Mouse (Mus musculus) heart, embryonic 13.5 days (tissue): ENCODE data around the gene Sptbn1. TPM values are rescaled to one million over a fixed set of nuclear protein-coding genes. Genes with fewer than 3 reads are reported as not detected.

ENCODE experiments used
- ATAC-seq: fragments of 200-750 bp; cut with Nextera tagmentation; 2 replicates; pipeline ENCODE4 v1.8.0; 2017; ENCODE audit warnings: moderate TSS enrichment; ENCODE audit not compliant: insufficient number of reproducible peaks, low FRiP score, low TSS enrichment; ENCODE audit errors: extremely low read depth
- H3K27ac ChIP-seq: fragments of 300-500 bp; sonication (generic); replicated peaks from 2 replicates; pipeline ENCODE4 v1.5.1; 2015; ENCODE audit warnings: moderate library complexity, mild to moderate bottlenecking, inconsistent platforms
- H3K27me3 ChIP-seq: fragments of 300-500 bp; sonication (generic); replicated peaks from 2 replicates; pipeline ENCODE4 v1.6.1; 2015; ENCODE audit warnings: mild to moderate bottlenecking, inconsistent platforms
- H3K36me3 ChIP-seq: fragments of 300-500 bp; sonication (generic); 2 replicates; pipeline ENCODE4 v1.6.1; 2015; ENCODE audit warnings: mild to moderate bottlenecking, inconsistent platforms
- H3K4me1 ChIP-seq: fragments of 300-500 bp; sonication (generic); 2 replicates; pipeline ENCODE4 v1.6.1; 2015; ENCODE audit warnings: inconsistent platforms
- H3K4me2 ChIP-seq: fragments of 300-500 bp; sonication (generic); 2 replicates; pipeline ENCODE4 v1.6.1; 2015; ENCODE audit warnings: inconsistent platforms, mild to moderate bottlenecking, moderate library complexity
- H3K4me3 ChIP-seq: fragments of 300-500 bp; sonication (generic); 2 replicates; pipeline ENCODE4 v1.5.1; 2015; ENCODE audit warnings: moderate library complexity, mild to moderate bottlenecking, inconsistent platforms
- H3K9ac ChIP-seq: fragments of 300-500 bp; sonication (generic); 2 replicates; pipeline ENCODE4 v1.6.1; 2015; ENCODE audit warnings: inconsistent platforms, mild to moderate bottlenecking, moderate library complexity
- H3K9me3 ChIP-seq: fragments of 300-500 bp; sonication (generic); 2 replicates; pipeline ENCODE4 v1.6.1; 2016; ENCODE audit warnings: inconsistent platforms
- WGBS: fragments of 180-500 bp; shearing (Covaris S2); methylation state at CpG from one replicate; pipeline ENCODE4 v1.1.7; 2015; ENCODE audit warnings: mixed read lengths; 5-methylcytosine and 5-hydroxymethylcytosine counted together
- polyA plus RNA-seq: library from polyadenylated mRNA; unstranded; fragments of >200 nt; fragmentation: Nextera tagmentation; extraction: Ambion mirVana; gene quantifications from 2 replicates; pipeline ENCODE4 v1.2.1, GENCODE M21; 2015

Gene Sptbn1
- polyA plus RNA-seq, 1 experiment from 2014 or later: 145 TPM

DNA sequence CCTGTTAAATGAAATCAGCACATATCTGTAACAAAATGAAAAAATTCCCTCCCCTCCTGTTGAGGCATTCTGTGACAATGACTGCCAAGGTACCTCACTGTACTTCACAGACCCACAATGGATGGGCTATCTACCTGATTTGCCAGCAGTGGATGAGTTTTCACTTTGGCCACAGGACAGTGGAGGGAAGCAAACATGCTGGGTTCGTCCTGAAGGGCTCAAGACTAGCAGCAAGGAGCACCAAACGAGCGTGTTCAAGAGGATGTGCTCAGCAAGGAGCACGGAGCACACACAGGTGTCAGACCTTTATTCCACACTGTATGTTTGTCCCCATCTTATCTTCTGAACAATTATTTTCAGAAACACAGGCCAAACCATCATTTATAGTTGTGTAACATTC is 34.0 kb downstream of the Sptbn1 start:
- Histone ChIP-seq H3K4me2 (no peak overlapping the region), H3K36me3 (peaks cover 35% of the 10 kb centered on the region), H3K9me3 (no peaks in the 10 kb centered on the region), H3K4me3 (no peak overlapping the region), H3K4me1 (peaks cover 87% of the 10 kb centered on the region), H3K9ac (no peak overlapping the region), H3K27ac (0 out of 2 replicates have a peak overlapping the region, but pooled peaks have one; percentile 8), H3K27me3 (no peaks in the 10 kb centered on the region)
- no peak for ATAC-seq
- 84% methylated on average over 4 of the region's 4 CpGs for WGBS

DNA sequence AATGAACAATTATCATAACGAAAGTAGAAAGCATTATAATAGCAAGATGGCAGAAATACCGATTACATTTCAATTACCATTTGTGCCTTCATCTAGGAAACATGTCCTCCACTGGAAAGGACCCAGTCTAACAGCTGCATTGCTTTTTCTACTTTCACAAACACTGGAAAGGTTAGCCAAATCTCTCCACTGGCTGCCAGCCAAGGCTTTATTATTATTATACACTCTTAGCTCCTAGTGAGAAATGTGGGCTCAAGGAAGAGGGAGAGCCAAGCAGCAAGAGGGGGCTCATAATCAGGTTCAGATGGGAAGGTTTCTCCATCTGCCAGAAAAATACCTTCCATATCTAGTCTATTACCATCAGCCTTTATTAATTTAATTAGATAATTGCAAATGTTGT is 35.9 kb downstream of the Sptbn1 start:
- no peak for ATAC-seq
- Histone ChIP-seq H3K4me2 (no peak overlapping the region), H3K4me3 (no peak overlapping the region), H3K9me3 (no peaks in the 10 kb centered on the region), H3K4me1 (peaks cover 79% of the 10 kb centered on the region), H3K27me3 (no peaks in the 10 kb centered on the region), H3K27ac (peak overlapping the region; percentile 58), H3K9ac (no peak overlapping the region), H3K36me3 (peaks cover 26% of the 10 kb centered on the region)
- WGBS: 82% methylated on average over 2 of the region's 2 CpGs

GRCm38 (mm10) chr11:30231336-30231735 is 36.6 kb downstream of the Sptbn1 start:
- no peak overlapping the region for H3K4me3 ChIP-seq
- H3K27me3 ChIP-seq: no peaks in the 10 kb centered on the region
- H3K9ac ChIP-seq: peak overlapping the region; percentile 33; the same call in 1 of the 2 replicates
- H3K4me2 ChIP-seq: peak overlapping the region; percentile 24
- ATAC-seq: no peak
- peak overlapping the region; percentile 88 for H3K27ac ChIP-seq
- H3K36me3 ChIP-seq: peaks cover 22% of the 10 kb centered on the region
- no peaks in the 10 kb centered on the region for H3K9me3 ChIP-seq
- peaks cover 80% of the 10 kb centered on the region for H3K4me1 ChIP-seq
- WGBS: 58% methylated on average over 3 of the region's 3 CpGs

DNA sequence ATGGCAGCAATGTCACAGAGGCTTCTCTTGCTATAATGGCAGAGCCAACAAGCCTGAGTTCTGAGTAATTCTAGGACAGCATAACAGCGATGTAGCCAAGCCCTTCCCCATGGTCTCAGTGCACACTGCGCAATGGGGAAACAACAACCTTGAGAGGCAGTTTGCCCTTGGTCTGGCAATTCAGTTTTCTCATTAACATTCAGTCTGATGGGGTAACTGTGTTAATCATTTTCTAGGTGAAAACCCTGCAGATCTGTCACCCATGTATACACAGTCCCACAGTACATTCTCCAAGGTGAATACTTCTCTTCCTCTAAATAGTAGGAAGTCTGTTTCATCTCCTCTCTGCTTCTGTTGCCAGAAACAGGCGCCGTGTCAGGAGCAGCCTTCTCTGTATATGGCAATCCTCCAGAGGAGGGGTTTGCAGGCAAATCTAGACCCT is 37.6 kb downstream of the Sptbn1 start:
- H3K27me3 ChIP-seq: no peaks in the 10 kb centered on the region
- H3K36me3 ChIP-seq: peaks cover 13% of the 10 kb centered on the region
- WGBS: 58% methylated on average over 4 of the region's 4 CpGs
- ATAC-seq: no peak
- H3K9ac ChIP-seq: peak overlapping the region; percentile 5
- peak overlapping the region; percentile 88 for H3K27ac ChIP-seq
- no peak overlapping the region for H3K4me3 ChIP-seq
- peaks cover 80% of the 10 kb centered on the region for H3K4me1 ChIP-seq
- H3K4me2 ChIP-seq: no peak overlapping the region
- no peaks in the 10 kb centered on the region for H3K9me3 ChIP-seq

GRCm38 (mm10) chr11:30226756-30227155 is 41.2 kb downstream of the Sptbn1 start:
- no peak overlapping the region for H3K9ac ChIP-seq
- peak overlapping the region; percentile 45 for H3K27ac ChIP-seq

DNA sequence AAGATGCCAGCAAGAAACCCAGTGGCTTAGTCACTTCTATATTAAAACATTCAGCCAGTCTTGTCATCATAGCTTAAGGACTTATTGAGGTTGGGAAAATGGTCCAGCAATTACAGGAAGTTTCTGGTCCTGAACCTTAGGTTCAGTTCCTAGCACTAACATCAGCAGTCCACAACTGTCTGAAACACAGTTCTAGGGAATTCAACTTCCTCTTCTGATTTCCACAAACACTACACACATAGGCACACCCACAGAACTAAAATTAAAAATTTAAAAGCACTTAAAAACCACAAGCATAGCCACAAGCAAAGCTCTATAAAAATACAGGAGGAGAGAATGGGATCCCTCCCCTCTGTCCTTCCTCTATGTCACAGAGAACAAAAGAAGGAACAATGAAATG is 43.4 kb downstream of the Sptbn1 start:
- H3K27ac ChIP-seq: no peak overlapping the region
- no peak for ATAC-seq
- H3K4me1 ChIP-seq: peaks cover 49% of the 10 kb centered on the region
- peaks cover 8% of the 10 kb centered on the region for H3K36me3 ChIP-seq
- H3K9me3 ChIP-seq: no peaks in the 10 kb centered on the region
- H3K4me2 ChIP-seq: no peak overlapping the region
- no peaks in the 10 kb centered on the region for H3K27me3 ChIP-seq
- H3K4me3 ChIP-seq: no peak overlapping the region
- no peak overlapping the region for H3K9ac ChIP-seq

More at GRCm38 (mm10) chr11:30226756-30227155, 41.2 kb downstream of the Sptbn1 start:
- H3K27me3 ChIP-seq: no peaks in the 10 kb centered on the region
- ATAC-seq: no peak
- no peak overlapping the region for H3K4me2 ChIP-seq
- H3K36me3 ChIP-seq: no peaks in the 10 kb centered on the region
- peaks cover 66% of the 10 kb centered on the region for H3K4me1 ChIP-seq
- 67% methylated on average over 2 of the region's 2 CpGs for WGBS
- H3K9me3 ChIP-seq: no peaks in the 10 kb centered on the region
- no peak overlapping the region for H3K4me3 ChIP-seq

DNA sequence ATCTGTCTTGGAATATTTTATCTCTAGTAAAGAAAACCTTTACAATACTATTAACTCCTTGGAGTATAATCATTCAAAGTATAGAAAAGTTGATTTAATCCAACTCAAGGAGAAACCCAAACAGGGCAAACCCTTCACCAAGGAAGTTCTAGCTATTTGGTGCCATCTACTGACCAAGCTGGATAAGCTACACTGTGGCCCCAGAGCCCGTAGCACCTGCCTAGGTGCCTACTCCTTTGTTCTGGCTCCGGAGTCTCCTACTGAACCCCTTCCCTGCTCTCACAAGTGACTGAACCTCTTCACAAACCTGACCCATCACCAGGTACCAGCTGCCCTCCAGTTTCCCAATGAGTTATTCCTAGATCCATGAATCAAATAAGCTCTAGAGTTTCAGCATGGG is 45.3 kb downstream of the Sptbn1 start:
- ATAC-seq: no peak
- H3K27ac ChIP-seq: no peak overlapping the region
- H3K27me3 ChIP-seq: no peaks in the 10 kb centered on the region
- 33% methylated on average over 2 of the region's 2 CpGs for WGBS
- no peaks in the 10 kb centered on the region for H3K9me3 ChIP-seq
- no peak overlapping the region for H3K4me2 ChIP-seq
- H3K9ac ChIP-seq: no peak overlapping the region
- H3K4me3 ChIP-seq: no peak overlapping the region
- H3K4me1 ChIP-seq: peaks cover 42% of the 10 kb centered on the region
- H3K36me3 ChIP-seq: peaks cover 28% of the 10 kb centered on the region

DNA sequence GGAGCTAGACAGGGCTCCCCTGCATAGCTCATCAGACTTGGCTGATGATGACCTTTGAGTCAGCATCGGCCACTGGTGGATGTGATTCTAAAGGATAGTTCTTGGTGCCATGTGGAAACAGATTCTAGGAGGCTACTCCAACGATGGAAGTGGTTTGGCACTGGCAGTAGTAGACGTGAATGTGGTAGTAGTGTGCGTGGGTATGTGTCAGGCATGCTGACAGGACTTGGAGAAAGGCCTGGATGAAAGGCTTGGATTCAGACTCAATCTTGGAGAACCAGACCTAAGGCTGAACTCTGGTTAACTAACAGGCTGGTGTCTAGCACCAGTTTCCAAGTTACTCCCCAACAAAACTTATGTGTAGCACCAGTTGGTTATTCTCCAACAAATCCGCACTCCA is 46.9 kb downstream of the Sptbn1 start:
- no peak overlapping the region for H3K4me3 ChIP-seq
- no peak for ATAC-seq
- 73% methylated on average over 5 of the region's 5 CpGs for WGBS
- H3K27ac ChIP-seq: no peak overlapping the region
- no peak overlapping the region for H3K9ac ChIP-seq
- H3K4me1 ChIP-seq: peaks cover 26% of the 10 kb centered on the region
- no peaks in the 10 kb centered on the region for H3K27me3 ChIP-seq
- no peak overlapping the region for H3K4me2 ChIP-seq
- peaks cover 43% of the 10 kb centered on the region for H3K36me3 ChIP-seq
- H3K9me3 ChIP-seq: no peaks in the 10 kb centered on the region

DNA sequence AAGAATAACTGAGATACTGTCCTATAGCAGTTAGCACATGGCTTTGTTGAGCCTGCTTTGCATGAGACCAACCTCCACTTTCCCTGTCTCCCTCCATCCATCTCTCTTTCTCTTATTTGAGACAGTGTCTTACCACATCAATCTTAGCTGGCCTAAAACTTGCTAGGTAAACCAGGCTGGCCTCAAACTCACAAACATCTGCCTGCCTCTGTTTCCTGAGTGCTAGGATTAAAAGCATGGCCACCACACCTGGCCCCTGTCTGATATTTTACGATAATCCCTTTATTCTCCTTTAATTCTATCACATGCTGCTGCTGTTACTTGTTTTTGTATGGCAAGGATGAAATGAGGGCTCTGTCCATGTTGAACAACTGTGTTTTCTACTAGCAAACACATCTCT is 49.6 kb downstream of the Sptbn1 start:
- Histone ChIP-seq H3K4me2 (no peak overlapping the region), H3K36me3 (peaks cover 69% of the 10 kb centered on the region), H3K4me1 (peaks cover 32% of the 10 kb centered on the region), H3K27me3 (no peaks in the 10 kb centered on the region), H3K9me3 (no peaks in the 10 kb centered on the region), H3K9ac (no peak overlapping the region), H3K27ac (no peak overlapping the region), H3K4me3 (no peak overlapping the region)
- 100% methylated on average over 1 of the region's 1 CpGs for WGBS
- no peak for ATAC-seq

GRCm38 (mm10) chr11:30217496-30217895 is 50.5 kb downstream of the Sptbn1 start:
- Histone ChIP-seq H3K27me3 (no peaks in the 10 kb centered on the region), H3K27ac (no peak overlapping the region), H3K4me2 (no peak overlapping the region), H3K36me3 (peaks cover 69% of the 10 kb centered on the region), H3K4me1 (peaks cover 33% of the 10 kb centered on the region), H3K9ac (no peak overlapping the region), H3K9me3 (no peaks in the 10 kb centered on the region), H3K4me3 (no peak overlapping the region)
- WGBS: 62% methylated on average over 1 of the region's 1 CpGs
- ATAC-seq: no peak

DNA sequence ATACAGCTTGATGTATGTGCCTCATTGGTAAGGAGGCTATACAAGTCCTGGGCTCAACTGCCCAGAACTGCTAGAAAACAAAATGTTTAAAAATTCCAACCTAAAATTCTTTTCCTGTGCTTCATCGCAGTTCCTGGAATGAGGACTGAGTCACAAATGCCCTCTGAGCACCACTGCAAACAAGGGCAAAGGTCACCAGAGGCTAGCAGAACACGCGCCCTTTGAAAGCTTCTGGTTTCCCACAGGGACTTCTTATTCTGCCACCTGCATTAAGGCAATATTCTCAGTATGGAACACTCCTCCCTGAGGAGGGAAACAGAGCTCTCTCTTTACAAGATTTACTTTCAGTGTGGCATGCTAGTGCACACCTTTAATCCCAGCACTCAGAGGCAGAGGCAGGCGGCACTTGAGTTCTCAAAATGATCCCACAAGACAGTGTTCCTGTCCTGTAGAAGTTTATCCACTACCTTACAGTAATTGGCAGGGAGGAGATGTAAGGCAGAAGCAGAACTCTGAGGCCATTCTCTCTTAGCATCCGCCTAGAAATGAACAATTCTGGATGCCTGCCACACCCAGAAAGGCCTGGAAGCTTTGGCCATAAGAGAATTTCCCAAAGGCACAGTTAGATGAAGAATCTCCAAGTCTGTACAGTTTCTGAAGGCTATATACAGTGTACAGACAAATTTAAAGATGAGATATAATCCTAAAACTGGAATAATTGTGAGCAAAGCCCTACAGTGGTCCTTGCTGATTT is 56.1 kb downstream of the Sptbn1 start:
- H3K27ac ChIP-seq: peak overlapping the region; percentile 18
- H3K4me2 ChIP-seq: no peak overlapping the region
- no peaks in the 10 kb centered on the region for H3K9me3 ChIP-seq
- ATAC-seq: no peak
- H3K4me3 ChIP-seq: no peak overlapping the region
- H3K4me1 ChIP-seq: peaks cover 67% of the 10 kb centered on the region
- no peaks in the 10 kb centered on the region for H3K27me3 ChIP-seq
- no peak overlapping the region for H3K9ac ChIP-seq
- peaks cover 47% of the 10 kb centered on the region for H3K36me3 ChIP-seq
- WGBS: 62% methylated on average over 5 of the region's 5 CpGs

- H3K4me1 ChIP-seq: peaks cover 72% of the 10 kb centered on the region
- 33% methylated on average over 3 of the region's 3 CpGs for WGBS
- no peak overlapping the region for H3K9ac ChIP-seq
- no peak overlapping the region for H3K4me3 ChIP-seq
- no peaks in the 10 kb centered on the region for H3K27me3 ChIP-seq
- H3K27ac ChIP-seq: peak overlapping the region; percentile 18; the same call in 1 of the 2 replicates
- H3K4me2 ChIP-seq: no peak overlapping the region
- H3K9me3 ChIP-seq: no peaks in the 10 kb centered on the region
- no peak for ATAC-seq
- H3K36me3 ChIP-seq: peaks cover 40% of the 10 kb centered on the region
These were observed 56.8 kb downstream of the Sptbn1 start for GRCm38 (mm10) chr11:30211141-30211540.
